Mouse (Mus musculus): ENCODE results near the gene Armc8.
"Not testable (repeated sequence)": the region's sequence is repeated elsewhere in the genome, so short reads cannot be mapped to it uniquely, and the experiment has no call there.

Gene Armc8

DNA sequence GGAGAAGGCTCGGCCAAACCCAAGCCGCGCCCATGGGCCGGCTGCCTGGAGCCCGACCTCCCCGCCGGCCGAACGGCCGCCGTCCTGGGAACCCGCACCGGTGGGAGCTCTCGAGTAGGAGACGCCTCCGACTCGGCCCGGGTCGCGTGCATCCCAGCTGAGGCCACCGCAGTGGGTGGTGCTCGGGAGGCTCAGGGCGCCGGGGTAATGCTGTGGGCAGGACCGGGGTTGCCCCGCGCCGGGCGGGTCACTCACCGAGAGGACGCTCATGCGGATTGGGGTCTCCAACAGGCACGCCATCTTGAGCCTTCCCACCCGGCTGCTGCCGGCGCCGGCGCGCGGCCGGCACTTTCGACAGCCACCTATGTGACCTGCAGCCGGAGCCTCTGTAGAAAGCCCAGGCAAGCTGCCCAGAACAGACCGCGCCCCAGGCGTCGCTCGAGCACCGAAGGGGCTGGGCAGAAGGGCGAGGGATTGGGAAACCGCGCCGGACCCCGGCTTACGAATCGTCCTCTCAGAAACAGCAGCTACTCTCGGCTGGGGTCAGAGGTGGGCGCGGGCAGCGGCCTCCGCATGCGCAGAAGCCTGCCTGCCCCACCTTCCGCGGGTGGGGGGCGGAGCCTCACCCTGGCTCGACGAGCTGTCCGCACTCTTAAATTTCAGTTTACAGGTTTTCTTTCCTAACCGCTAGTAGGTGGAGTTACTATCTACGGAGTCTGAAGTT is at the start of gene Armc8:
Armc8 (minus strand) TSS at position 553 of the 724 bp plus-strand sequence.
- DNase-seq (ENCODE audit: low spot score in 2 of 2), result peak; percentile 88 to 91

DNA sequence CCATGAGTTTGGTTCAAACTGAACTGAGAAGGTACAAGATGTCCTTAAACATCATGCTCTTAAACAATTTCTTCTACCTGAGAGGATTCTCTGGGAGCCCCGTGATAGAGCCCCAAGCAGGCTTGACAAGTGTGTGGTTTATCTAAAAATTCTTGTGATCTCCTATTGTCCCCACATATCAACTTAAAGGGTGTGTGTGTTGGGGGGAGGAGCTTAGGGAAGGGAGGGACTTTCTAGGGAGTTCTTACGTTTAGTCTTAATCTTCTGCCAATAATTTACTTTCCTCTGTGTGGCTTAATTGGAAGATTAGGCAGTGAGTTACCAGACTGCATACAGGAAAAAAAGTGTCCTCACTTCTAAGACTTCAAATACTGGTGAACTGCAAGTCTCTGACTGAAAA is 43.5 kb upstream of the Armc8 start, which contains the start of gene A4gnt:
A4gnt (plus strand) TSS at position 301 of the 400 bp plus-strand sequence.
- no peak for DNase-seq (ENCODE audit: low spot score in 2 of 2)

DNA sequence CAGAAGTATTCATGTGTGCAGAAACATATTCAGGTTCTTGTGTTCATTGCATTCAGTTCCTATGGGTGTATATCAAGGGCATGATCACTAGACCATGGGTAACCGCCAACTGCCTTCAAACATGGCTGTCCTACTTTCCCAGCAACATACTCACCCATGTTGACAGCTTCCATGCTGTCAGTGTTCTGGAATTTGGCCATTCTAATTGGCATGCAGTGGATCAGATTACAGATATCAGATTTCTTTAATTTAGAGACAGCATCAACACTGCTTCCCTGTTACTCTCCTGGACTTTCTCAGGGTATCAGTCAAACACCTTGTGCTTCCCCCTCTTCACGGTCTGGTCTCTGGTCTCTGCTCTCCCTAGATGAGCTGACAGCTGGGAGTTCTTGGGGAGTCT is 34.9 kb upstream of the Armc8 start:
- no peak for DNase-seq (ENCODE audit: low spot score in 2 of 2)

DNA sequence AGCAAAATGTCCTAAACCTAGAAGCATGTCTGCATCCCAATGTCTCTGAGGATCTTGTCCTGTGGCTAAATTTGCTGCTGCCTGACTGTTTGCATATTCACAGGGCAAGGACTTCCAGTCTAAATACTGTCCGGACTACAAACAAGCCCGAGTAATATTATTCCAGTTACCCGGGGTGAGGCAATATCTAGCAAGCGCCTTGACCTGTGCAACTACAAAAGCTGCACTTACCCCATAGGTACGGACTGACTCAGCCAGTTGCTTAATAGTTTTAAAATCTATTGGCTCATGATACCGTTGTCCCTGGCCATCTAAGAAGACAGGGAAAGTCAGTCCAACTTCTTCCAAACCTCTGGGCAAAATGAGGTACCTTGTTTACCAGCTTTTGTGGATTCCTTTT is 30.4 kb upstream of the Armc8 start:
- DNase-seq (ENCODE audit: low spot score in 2 of 2), result not testable (repeated sequence)

DNA sequence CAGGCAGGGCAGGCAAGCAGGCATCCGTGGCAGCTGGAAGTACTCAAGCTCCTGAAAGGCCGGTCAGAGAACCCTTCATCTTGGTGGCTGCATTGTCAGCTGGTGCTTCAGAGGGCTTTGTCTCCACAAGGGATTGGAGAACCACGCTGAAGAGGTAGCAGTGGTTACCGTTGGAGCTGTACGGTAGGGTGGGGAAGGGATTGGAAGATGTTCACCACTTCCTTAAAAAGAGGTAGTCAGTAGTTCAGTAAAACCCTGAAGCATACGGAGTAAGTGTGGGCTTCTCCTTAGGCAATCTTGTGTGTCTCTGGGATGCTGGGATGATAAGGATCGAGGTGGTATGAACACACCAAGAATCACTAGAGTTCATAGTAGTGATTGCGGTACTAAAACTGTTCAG is 22.4 kb upstream of the Armc8 start:
- DNase-seq (ENCODE audit: low spot score in 2 of 2), result no peak

DNA sequence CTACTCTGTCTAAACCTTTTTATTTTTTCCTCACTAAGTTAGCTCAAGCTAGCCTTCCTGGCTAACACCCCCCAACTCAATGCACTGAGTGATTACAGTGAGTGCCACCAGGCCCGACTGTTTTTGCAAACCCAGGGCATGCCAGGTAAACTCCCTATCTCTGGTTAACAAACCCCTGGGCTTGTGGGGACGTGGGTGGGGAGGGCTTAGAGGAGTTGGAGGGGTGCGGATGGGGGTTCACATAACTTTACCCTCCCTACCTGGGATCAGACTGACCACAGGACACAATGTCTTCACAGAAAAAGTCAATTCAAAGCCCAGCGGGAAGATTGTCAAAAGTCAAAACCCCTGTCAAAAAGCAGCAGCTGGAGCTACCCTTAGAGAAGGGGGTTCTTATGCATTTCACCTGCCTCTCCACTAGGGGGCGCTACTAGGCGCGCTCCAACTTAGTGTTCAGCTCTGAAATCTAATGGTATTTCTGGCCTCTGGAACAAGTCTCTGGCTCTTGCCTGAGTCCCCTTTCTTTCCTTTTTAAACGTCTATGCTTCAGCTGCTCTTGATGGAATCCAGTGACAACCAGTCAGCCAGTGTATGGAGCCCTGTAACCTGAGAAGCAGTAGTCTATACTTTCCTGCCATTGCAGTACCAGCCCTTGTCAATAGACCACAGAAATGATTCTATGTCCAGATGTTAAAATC is 19.0 kb upstream of the Armc8 start:
- peak in 1 of 2 experiments; percentile 50 for DNase-seq (ENCODE audit: low spot score in 2 of 2)

DNA sequence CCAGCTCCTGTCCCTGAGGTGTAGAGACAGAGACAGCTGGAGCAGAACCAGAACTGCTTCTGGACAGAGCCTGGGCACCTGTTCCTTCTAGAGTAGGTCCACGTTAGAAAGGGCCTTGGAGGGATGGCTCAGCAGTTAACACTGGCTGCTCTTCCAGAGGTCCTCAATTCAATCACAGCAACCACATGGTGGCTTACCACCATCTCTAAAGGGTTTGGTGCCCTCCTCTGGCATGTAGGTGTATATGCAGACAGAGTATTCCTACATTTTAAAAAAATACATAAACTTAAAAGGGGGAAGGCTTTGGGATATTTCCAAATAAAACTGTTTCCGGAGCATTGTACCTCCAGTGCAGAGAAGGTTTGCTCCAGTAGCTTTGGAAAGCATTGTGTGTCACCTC is 12.0 kb upstream of the Armc8 start:
- DNase-seq (ENCODE audit: low spot score in 2 of 2), result peak in 1 of 2 experiments; percentile 37

DNA sequence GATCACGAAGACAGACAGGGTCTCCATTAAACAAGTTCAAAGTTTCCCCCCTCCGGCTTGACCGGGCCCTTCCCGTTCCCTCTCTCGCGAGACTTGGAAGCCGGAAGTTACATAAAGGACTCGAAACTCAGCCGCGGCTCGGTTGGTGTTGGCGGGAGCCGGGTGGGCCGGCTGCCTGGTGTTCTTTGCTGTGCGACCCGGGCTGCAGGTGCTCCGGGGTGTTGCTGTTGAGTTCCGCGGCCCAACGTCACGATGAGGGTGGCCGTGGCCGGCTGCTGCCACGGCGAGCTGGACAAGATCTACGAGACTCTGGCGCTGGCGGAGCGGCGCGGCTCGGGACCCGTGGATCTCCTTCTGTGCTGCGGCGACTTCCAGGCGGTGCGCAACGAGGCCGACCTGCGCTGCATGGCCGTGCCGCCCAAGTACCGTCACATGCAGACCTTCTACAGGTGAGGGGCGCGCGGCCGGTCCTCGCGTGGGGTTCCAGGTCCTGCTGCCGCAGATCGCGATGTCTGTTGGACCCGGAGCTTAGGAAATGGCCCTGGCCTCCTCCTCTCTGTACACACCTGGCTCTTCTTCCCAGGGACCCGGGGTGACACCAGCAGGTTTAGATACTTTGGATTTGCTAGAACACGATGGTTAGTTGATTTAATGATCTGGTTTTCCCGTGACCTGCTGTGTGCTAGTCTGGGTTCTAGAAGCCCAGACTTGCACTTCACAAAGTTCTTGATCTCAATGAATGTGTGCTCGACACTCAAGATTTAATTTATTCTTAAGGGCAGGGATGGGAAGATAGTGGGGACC is 7.2 kb upstream of the Armc8 start, which contains the start of gene Dbr1:
Dbr1 (plus strand) TSS at position 123 of the 804 bp plus-strand sequence.
- peak; percentile 87 to 93 for DNase-seq (ENCODE audit: low spot score in 2 of 2)

DNA sequence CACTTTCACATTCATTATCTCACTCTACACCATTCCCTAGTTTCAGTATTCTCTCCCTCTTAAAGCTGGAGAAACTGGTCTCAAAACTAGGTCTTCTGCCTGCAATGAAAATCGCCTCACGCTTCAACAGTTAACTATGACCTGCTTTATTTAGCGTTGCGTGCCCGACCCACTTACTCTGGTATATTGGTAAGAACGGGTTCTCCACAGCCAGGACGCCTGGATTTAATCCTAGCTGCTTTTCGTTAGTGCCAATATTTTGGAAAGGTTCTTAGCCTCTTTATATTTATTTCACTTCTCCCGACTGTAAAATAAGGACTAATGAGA is 335 bp upstream of the Armc8 start:
- DNase-seq (ENCODE audit: low spot score in 2 of 2), result no peak

DNA sequence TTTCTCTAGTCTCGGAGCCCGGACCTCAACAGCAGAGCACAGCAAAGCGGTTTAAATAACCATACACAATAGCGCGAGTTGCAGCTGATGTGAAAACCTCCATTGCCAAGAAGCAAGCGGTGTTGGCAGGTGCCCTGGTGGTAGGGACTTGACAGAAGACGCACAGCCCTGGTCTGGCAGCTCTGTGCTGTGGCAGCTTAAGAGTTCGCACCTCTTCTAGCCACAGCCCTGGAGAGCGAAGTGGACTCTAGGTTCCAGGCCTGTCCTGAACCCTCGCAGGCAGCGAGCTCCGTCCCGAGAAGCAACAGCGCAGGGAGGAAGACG is 714 bp downstream of the Armc8 start:
- no peak for DNase-seq (ENCODE audit: low spot score in 2 of 2)

DNA sequence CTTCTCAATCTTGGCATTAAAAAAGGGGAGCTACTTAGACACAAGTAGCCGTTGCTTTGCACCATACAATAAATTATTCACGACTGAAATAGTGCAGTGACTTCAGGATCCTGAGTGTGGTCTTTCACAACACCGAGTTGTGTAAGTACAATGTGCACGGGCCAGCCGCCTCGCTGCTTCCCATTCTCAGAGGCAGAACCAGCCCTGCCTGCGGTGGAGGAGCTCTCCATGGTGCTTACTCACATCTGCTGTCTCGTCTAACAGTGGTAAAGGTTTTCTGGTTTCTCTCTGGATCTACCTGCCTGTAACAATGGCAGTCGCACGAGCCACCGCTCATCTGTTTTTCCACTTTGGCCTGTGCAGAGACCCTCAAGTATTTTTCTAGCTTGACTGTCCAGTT is 5.0 kb downstream of the Armc8 start:
- DNase-seq (ENCODE audit: low spot score in 2 of 2), result peak; percentile 20 to 65

DNA sequence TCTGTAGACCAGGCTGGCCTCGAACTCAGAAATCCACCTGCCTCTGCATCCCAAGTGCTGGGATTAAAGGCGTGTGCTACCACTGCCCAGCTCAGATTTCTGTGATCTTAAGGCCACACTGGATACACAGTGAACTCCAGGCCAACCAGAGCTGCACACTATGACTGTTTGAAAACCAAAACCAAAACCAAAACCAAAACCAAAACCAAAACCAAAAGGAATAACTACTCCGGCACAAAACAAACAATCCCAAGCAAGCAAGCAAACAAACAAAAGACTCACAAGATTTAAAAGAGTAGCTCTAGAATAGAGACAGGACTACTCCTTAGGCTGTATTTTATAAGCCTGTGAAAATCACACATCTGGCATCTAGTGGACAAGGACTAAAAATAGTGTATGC is 8.3 kb downstream of the Armc8 start:
- DNase-seq (ENCODE audit: low spot score in 2 of 2), result no peak

DNA sequence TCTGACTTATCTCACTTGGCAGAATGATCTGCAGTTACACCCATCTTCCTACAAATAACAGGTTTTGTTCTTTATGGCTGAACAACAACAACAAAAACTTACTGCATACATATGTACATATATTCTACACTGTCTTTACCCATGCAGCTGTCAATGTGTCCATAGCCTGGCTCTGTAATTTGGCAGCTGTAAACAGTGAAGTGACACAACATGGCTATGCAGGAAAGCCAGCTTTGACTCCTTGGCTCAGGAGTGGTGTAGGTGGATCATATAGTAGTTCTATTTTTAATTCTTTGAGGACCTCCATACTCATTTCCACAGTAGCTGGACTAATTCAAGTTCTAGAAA is 9.2 kb downstream of the Armc8 start:
- DNase-seq (ENCODE audit: low spot score in 2 of 2), result no peak

DNA sequence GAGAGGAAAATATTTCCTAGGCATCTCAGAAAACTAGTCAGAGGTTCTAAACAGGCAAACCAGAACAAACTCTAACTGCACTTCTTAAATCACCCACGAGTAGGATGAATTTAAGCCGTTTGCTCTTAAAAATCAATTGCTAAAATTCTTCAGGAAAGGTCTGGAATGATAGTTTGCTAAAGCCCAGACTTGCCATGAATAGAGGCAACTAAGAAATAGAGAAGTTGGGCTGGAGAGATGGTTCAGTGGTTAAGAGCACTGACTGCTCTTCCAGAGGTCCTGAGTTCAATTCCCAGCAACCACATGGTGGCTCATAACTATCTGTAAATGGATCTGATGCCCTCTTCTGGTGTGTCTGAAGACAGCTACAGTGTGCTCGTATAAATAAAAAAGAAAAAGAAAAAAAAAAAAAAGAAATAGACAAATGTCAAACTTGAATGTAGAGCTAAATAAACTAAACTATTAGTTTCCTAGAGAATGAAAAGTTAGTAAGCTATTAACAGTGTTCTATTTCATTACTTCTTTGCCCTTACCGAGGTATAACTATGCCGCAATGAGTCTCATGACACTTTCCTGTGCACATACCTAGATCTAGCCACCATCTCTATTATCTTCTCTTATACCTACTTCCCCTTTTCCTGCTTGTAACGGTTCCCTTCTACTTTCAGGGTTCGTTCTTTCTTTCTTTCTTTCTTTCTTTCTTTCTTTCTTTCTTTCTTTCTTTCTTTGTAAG is 9.7 kb downstream of the Armc8 start:
- no peak for DNase-seq (ENCODE audit: low spot score in 2 of 2)

DNA sequence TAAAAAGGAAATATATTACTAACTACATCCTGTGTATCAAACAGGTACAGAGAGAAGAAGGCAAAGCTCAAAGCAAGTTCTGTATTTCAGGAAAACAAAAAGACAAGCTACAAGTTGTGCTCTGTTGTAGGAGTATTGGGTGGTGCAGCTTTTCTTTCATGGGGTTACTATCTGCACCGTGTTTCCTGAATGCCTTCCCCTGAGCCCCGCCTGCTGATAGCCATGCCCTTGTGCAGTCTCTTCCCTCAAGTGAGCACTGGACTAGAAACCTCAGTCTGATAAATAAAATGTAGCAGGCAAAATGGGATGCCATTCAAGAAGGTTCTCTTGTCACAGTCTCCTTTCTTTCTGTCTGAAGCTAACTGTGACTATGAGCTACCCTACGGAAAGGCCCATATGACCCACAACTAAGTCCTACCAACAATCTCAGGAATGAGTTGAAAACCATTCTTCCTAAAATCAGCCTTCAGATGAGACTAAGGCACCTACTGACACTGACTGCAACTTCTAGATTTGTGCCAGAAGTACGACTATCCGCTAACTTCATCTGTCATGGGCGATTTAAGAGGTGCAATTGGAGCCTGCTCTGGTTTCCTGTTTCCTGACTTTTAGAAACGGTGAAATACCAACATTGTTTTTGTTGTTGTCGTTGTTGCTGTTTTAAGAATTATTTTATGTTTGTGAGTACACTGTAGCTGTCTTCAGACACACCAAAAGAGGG is 11.0 kb downstream of the Armc8 start:
- DNase-seq (ENCODE audit: low spot score in 2 of 2), result no peak

DNA sequence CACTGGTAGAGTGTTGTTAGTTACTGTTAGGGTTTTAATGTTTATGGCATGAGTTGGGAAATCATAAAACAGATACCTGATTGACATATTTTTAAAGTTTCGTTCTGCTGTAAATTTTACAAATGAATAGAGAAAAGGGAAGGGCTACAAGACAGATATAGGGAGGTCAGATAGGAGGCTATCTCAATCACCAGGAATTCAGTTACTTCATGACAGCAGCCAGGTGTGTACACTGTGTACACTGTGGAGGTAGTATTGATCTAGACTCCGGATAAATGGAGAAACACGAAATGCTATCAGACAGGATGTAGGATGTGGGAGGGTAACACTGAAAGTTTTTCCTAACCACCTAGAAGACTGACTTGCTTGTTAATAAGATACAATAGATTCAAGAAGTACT is 13.4 kb downstream of the Armc8 start:
- no peak for DNase-seq (ENCODE audit: low spot score in 2 of 2)

DNA sequence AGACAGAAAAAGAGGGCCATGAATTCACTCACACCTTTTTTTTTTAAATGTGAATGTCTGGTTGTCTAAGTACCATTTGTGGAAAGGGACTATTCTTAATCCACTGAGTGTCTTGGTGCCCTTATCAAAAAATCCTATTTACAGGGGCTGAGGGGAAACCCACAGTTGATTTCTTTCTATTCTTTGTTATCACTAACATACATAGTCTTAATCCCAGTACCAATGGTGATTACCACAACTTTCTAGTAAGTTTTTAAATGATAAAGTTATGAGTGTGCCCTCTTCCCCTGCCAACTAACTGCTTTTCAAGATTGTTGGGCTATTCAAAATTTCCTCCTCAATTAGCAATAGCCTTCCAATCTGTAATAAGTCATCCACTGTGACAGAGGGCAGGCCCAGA is 14.6 kb downstream of the Armc8 start:
- no peak for DNase-seq (ENCODE audit: low spot score in 2 of 2)

DNA sequence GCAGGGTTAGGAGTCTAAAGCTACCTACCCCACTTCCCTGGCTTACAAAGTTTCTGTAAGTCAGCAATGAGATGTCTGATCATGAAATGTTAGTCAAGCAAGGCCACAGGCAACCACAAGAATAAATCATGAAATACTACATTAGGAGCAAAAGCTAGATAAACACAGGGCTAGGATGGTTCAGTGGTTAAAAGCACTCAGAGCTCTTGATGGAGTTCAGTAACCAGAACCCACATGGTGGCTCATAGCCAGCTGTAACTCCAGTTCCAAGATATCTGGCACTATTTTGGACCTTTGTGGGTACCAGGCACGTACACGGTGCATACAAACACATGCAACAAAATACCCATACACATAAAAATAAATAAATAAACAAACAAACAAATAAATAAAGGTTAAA is 15.7 kb downstream of the Armc8 start:
- DNase-seq (ENCODE audit: low spot score in 2 of 2), result no peak

DNA sequence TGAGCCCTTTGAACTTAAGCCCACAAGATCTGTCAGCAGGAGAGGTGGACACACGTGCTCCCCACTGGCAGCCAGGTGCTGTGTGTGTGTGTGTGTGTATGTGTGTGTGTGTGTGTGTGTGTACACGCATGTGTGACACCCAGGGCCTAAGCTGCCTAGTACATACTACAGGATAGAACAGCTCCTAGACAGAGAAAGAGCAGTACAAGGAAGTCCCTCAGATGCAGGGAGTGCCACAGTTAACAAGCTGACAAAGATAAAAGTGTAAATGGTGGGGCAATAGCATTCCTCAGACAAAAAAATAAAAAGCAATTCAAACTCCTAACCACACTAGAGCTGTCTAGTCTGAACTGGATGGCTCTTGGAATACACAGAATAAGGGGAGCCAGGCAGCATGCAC is 16.6 kb downstream of the Armc8 start:
- DNase-seq (ENCODE audit: low spot score in 2 of 2), result no peak

DNA sequence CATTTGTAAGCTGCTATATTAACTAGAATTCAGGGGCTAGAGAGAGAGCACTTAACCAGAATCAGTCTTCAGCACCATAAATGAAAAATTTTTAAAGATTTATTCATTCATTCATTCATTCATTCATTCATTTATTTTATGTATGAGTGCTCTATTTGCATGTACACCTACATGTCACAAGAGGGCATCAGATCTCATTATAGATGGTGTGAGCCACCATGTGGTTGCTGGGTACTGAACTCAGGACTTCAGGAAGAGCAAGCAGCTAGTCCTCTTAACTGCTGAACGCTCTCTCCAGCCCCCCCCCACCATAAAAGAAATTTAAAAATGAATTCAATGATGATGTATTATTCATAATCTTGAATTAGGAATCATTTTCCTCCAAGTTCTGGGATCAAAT is 22.4 kb downstream of the Armc8 start:
- no peak for DNase-seq (ENCODE audit: low spot score in 2 of 2)

DNA sequence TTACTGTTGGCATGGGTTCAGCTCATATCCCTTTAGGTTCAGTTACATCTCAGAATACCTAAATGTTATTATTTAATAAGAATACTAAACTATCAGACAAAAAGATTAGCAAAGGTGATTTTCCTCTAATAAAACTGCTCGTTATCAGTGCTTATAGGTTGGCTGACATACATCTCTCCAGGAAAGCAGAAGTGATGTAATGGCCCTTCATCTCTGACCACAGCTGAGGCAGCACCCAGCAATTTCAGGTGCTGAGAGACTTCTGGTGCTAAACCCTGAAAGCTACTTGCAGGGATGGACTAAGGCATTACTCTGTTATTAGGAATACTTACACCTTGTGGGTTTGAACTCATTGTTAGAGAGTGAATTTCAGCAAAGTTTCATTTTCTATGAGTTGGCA is 36.8 kb downstream of the Armc8 start:
- DNase-seq (ENCODE audit: low spot score in 2 of 2), result no peak

DNA sequence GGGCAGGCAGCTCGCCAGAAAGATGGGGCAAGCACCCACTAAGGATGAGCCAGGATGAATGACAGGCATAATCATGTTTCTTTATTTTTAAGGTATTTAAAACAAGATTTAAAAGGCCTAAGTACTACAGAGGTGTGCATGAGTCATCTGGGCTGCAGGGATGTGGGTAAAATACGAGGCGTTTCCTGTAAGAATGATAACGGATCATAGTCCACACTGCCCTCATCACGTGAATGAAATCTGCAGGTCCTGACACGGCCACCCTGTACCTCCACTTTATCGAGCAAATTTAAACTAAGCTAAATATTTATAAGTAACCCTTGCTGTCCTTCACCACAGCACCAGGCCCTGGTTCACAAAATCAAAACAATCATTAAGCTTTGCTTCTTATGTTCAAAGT is 62.8 kb downstream of the Armc8 start:
- no peak for DNase-seq (ENCODE audit: low spot score in 2 of 2)
